Mouse (Mus musculus) right cerebral cortex, postnatal 14 days (tissue): Measurements from ENCODE around the gene Ptpn3.

ENCODE experiments used
- DNase-seq: peaks from one replicate; pipeline ENCODE4 v3.0.0; 2022

Ptpn3 gene

DNA sequence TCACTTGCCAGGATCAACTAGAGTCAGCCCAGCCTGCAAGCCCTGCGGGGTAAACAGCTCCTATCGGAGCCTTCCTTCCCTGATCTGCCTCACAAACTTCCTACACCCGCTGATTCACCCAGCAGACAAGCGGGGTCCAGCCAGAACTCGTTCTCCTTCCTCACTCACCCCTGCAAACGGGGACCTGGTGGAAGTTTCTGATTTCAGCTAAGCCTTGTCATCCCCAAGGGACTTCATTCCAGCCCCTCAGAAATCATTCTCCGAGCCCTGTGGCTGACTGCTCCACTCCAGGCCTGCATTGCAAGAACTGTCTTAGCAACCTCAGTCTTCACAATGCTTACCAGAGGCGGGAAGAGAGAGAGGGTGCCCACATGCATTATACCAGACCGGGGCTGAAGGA lies 39.8 kb downstream of the Ptpn3 start:
- DNase-seq = no peak

DNA sequence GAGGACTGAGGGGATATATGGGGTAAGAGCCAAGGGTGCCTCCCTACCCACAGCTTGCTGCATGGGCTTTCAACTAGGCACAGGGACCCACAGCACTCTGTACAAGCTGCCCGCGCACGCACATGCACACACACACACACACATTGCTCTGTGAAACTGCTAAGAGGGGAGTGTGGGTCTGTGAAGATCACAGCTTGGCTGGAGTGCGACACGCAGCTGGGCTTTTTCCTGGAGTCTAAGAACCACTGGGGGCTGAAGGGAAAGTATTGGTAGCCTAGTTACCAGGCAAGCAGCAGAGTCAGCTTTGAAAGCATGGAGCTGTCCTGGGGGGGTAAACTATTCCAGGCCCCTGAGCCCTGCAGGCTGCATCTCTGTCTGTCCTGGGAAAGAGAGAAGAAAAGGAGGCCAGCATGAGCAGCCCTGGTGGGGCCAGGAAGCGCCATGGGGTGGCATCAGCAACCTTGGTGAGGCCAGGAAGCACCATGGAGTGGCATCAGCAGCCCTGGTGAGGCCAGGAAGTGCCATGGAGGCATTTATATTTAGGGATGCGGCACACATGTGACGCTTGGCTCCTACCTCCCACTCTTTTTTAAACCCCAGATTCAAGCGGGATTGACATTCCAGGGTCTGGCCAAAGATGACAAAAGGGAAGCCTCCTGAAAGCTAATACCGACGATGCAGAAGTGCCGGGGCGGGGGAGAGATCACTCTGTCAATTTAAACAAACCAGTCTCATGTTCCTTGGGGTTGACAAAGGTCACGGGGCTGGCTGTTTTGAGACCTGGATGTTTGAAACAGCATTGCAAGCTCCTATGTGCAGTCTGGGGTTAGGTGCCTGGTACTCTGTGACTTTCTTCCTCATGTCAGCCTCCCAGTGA lies 43.2 kb downstream of the Ptpn3 start:
- no peak for DNase-seq

DNA sequence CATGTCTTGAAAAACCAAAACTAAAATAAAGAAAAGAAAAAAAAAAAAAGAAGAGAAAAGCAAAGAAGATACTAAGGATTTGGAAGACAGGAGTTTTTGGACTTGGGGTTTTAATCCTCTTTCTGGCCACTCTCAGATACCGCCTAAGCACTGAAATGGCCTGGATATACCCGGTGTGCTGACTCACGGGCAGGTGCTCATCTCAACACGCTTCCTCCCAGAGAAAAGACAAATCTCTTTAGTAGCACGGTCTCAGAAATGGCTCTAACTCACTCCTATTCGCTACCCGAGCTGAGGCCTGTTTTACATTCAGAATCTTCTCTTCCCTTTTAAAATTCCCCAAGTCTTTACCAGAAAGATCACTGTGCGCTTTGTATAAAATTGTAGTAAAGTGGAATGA lies 44.2 kb downstream of the Ptpn3 start:
- no peak for DNase-seq

DNA sequence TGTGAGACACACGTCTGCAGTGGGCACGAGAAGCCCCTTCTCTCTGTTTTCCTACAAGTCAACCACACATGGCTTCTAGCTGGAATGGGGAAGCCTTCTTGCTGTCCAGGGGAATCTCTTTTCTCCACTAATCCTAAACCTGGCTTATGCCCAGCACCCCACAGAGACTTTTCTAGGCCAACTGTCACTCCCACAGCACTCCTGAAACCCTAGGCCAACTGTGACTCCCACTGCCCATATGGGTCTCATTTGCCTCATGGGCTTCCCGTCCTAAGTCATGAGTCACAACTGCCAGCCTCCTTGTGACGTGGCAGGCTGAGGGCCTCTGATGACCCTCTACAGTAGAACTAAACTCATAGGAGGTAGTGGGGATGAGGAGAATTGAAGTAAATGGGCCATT lies 44.9 kb downstream of the Ptpn3 start:
- no peak for DNase-seq

DNA sequence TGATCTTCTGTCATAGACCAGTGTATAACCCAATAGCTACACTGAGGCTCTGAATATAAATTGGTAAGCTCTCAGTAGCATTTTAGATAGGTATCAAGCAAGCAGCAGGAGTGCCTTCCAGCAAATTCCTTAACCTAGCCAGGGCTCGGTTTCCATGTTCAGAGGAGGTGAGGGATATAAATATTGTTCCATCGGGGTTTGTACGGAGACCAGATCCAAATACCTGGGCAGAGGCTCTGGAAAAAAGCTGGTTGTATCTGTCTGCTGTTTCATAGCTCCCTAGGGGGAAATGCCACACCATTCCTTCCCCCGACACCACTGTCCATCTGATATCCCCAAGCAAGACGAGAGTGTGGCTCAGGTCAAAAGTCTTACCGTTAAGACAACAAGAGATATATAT lies 47.2 kb downstream of the Ptpn3 start:
- DNase-seq = no peak

DNA sequence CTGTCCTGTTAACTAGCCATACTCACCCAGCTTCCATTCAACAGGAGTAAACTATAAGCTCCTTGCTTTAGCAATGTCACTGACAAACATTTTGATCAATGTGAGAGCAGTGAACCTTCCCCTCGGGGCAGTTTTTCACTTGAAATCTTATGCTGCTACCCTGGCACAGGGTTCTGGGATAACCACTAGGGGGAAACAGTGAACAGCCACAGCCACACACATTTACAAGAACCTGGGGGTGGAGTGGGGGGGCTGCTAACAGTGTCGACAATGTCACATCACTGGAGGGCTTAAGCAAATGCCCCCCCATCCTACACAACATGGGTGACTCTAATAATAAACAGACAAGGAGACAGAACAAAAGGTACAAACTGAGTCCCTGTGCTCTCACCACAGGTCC lies 51.0 kb downstream of the Ptpn3 start:
- no peak for DNase-seq

DNA sequence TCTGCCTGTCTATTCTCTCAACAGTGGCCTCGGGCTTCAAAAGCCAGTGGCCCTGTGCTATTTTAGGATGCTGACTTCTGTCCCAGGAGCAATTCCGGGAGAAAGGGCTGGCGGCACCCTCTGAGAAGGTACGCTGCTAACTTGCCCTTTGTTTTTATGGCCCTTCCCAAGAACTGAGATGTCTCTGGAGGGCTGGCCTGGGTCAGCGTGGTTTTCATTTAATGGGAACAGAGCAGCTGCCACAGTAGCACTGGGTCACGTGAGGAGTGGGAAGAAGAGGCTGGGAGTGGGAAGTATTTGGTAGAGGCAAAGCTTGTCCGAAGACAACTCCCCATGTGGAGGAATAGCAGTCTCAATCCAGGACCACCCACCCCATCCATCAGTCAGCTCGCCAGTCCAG lies 52.5 kb downstream of the Ptpn3 start:
- DNase-seq = no peak

DNA sequence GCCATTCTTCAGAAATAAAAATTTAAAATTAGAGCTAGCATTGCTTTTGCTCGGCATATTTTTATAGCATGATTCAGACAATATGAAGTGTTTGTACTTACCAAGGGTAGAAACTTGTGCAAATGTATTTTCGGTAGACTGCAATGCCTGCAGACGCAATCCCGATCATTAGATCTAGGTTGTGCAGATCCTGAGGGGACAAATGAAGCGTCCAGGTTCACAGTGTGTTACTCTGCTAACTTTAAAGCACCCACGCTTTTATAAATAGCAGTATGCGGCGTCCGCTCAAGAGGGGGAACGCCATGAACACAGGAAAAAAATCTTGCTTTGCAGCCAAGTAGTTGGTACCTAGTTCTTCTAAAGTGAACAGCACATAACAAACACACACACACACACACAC lies 56.8 kb downstream of the Ptpn3 start:
- no peak for DNase-seq

DNA sequence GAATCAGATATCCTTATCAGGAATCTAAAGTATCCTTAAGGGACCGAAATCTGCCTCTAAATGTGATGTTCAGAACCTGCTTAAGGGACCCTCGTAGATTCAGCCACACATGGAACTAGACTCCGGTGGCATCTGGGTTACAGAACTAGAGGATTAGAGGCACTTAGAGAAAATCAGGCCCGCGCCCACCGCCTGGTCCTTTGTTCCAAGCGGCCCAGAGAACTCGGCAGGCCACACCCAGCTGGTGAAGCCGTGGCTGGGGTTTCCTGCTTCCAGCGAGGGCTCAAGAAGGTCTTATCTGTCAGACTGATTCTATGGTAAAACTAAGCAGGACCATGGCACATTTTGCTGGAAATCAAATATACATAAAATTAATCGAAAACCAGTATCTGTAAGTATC lies 58.3 kb downstream of the Ptpn3 start:
- no peak for DNase-seq

DNA sequence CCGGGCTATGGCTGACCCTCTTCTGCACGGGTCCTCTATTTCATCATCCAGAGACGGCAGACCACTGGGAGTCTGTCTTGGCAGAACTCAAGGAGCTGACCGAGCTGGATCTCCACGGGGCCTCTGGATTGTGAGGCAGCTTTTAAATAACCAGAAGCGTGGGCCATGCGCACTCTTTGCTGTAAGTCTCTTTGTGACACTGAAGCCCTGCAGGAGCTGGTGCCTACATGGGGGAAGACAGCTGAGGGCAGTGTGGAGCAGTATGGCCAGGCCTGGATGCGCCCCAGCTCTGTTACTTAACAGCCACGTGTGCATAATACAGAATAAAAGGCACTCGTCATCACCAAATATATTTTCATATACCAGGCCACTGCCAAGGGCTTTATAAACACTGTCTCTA lies 60.7 kb downstream of the Ptpn3 start:
- no peak for DNase-seq

DNA sequence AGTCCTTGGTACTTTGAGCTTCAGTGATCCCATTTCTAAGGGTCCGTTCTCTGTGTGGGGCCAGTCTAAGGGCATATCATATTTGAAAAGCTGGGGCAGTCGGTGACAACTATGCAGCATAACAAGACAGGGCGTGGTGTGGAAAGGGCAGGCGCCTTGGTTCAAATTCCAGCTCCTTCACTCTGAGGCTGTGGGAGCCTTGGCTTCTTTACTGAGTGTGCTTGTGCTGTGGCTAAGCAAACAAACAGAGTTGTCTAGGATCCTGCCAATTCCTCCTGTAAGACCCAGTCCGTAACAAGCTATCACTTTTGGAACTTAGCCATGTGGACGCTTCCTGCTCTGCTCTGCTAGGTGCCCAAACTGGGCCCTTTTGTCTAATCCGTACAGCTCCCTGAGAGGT lies 61.5 kb downstream of the Ptpn3 start:
- DNase-seq = no peak

DNA sequence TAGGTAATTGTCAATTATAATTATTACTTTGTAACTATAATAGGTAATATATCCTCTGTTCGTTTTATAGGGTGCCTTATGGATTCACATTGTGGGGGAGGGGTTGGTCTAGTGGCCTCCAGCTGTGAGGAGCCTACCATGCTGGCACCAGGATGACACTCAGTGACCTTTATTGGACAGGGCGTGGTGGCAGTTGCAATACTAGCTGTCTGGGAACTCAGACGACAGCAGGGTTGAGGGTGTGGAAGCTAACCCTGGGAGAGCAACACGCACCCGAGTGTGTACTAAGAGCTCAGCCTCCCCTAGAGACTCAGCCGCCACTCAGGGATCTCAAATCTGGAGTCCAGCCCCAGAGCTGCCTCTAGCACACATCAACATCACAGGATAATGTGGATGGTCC lies 62.5 kb downstream of the Ptpn3 start:
- DNase-seq = no peak

DNA sequence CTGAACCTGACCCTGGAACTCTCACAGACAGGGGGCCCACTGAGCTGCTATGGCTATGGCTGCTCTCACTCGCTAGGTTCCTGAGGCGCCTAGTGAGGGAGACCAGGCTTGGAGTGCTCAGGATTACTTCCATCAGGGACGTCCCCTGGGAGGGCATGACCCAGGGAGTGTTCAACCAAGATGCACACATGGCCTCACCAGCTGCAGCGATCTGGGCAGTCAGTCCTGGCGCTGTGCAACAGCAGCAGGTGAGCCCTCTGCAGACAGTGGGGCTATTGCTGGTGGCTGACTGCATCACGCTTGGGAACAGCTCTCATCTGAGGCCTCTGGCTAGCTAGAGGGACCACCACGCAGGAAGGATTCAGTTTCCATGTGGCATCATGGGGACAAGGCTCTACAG lies 63.5 kb downstream of the Ptpn3 start:
- no peak for DNase-seq

DNA sequence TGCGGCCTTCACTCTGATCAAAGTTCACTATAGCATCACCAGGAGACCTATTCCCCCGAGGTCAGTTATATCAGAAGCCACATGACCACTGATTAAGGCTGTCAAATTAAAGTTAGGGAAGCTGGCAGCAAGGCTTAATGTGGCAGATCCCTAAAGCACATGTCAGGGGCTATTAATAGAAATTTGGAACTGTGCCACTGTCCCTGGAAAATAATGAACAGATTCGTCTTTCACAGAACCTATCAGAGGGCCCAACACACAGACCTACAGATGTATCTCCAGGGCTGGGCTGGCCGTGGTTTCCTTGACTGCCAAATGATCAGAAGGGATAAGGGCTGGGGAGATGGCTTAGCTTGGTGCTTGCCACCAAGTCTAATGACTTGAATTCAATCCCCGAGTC lies 65.1 kb downstream of the Ptpn3 start:
- no peak for DNase-seq

DNA sequence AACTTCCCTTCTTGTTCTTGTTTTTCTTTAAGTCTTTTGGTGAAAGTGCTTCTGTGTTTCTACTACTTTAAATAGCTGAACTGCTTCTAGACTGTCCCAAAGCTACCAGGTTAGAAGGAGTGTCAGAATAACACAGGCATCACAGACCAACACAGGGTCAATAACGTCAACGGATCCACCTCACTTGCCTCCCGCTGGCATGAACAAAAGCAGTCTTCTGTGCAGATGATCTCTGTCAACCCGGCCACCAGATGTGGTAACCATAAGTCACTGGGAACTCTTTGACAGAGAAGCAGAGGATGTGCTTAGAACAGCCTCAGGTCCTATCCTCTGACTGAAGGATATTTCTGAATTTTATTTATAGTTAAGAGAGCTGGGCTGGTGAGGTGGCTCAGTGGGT lies 65.9 kb downstream of the Ptpn3 start:
- no peak for DNase-seq

DNA sequence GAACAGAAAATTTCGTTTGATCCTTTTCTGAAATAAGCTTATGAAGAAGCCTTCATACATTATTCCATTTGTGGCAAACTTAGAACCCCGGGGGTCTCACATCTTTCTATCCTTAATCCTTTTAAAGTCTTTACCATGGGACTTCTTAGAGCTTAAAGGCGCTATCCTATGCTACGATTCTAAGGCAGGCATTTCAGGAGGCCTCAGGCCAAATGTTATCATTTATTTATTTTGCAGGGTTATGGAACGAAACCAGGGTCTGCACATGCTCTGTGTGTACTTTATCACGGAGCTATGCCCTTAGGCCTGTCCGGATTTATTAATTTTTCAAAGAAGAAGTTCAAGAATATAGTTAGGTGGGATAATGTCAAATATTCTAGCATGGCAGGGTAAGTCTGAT lies 67.3 kb downstream of the Ptpn3 start:
- DNase-seq = no peak

DNA sequence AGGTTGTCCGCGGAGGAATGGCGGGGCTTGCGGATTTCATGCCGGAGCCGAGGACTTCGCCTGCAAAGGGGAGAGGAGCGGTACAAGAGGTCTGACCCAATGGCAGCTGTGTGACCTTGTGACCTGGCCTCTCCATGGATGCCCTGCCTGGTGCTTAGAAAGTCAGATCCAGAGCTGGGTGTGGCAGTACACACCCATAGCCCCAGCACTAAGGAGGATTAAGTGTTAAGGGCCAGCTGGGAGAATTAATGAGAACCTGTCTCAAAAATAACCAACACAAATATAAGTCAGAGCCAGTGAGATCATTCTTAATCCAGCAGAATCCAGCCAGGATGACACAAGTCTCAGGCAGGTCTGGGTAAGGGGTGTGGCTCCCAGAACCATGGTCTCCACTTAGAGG lies 69.2 kb downstream of the Ptpn3 start:
- no peak for DNase-seq

DNA sequence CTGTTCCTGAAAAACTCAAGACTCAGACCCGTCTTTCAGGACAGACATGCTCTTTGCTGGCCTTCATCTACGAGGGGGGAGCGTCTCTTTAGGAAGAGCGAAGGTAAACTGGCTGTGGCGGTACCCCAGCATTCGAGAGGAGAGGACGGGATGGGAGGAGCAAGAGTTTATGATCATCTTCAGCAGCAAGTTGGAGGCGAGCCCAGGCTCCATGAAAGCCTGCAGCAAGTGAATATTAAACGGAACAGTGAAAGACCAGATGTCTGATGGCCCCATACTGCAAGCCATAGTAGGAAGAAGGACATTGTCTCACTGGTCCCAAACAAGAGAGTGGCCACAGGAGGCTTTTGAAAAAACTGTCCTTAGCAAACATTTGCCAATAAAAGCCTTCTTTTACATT lies 70.3 kb downstream of the Ptpn3 start:
- DNase-seq = no peak

DNA sequence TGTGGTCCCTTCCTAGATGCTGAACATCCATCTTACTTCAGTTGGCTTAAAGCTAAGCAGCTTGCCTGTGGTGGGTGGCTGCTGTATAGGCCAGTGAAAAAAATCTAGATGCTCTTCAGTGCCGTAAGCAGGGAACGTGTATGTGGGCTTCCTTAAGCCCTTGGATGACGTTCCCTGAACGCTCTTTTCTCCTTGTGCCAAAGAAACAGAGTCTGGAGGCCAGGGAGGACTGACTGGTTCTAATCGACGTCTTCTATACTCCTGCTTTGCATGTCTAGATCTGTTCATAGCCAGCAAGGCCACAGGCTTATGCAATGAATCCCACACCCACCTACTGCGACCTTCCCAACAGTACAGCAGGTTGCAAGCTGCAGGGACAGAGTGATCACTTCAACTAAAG lies 71.3 kb downstream of the Ptpn3 start:
- no peak for DNase-seq

DNA sequence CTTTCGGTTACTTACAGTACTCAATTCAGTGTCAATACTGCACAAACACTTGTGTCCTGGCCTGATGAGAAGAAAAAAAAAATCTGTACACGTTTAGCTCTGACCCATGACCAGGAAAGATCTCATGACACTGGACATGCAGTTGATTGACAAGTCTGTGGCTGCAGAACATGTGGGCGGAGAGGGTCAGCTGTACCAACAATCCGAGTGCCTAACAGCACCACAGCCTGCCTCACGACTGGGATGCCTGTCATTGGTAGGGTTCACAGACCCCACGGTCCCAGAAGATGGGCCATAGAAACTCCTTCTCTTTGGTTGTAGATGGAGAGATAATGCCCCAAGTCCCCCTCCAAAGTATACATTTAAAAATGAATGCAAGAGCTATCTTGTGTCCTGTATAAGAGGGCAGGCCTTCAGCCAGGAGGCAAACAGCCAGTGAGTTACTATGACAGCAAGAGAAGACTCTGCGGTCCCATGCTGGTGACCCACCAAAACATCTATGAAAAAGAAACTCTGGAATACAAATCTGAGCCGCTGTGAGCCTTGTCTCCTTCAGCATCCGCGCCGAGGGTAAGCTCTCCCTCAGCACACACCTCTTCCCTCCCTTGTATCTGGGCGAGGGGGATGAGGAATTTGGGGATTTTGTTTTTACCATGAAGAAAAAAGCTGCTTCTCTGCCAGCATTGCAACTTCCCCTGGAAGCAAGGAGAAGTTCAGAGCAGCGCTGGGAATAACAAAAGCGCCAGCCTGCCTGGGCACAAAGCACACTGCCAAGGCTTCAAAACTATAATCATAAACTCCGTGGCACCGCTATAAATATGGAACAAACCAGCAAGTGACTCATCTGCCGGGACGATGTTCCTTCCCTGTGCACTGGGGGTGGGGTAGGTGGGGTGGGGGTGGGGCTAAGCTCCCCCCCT lies 72.8 kb downstream of the Ptpn3 start:
- no peak for DNase-seq

DNA sequence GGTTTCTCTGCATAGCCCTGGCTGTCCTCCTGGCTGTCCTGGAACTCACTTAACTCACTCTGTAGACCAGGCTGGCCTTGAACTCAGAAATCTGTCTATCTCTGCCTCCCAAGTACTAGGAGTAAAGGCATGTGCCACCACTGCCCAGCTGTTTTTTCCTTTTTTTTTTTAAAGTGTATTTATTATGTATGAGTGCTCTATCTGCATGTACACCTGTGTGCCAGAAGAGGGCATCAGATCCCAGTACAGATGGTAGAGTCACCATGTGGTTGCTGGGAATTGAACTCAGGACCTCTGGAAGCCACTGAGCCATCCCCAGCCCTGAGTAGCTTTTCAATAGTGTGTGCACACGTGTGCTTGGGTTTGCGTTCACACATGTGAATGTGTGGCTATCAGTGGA lies 76.9 kb downstream of the Ptpn3 start:
- no peak for DNase-seq

DNA sequence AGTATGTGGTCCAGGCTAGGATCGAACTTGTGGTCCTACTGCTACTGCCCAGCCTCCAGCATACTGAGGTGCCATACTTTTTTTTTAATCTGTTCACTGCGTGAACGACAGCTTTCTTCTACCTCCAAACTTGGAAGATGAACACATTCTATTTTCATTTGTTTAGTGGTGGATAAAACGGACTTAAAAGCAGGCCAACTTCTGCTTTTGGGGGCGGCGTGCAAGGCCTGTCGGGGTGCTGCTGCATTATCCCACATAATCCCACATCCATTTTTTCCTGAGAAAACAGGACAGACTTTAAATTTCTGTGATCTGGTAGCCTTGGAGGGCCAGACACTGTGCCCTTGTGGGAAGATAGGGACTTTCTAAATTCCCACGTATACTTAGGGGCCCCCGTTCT lies 83.9 kb downstream of the Ptpn3 start:
- DNase-seq = no peak

DNA sequence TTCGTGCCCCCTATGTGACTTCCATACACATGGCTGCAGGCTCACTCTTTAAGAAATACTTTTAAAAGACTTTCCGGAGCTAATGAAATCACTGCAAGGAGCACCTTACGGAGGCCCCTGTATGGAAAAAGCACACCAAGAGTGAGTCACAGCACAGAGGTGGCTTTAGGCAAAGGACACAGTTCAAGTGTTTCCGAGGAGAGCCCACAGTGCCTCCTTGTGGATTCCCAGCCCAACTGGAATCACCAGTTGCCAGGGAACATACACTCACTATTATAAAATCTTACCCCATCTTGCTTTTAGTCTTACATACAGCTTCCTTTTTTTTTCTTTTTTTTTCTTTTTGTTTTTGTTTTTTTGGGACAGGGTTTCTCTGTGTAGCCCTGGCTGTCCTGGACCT lies 85.1 kb downstream of the Ptpn3 start:
- DNase-seq = no peak

DNA sequence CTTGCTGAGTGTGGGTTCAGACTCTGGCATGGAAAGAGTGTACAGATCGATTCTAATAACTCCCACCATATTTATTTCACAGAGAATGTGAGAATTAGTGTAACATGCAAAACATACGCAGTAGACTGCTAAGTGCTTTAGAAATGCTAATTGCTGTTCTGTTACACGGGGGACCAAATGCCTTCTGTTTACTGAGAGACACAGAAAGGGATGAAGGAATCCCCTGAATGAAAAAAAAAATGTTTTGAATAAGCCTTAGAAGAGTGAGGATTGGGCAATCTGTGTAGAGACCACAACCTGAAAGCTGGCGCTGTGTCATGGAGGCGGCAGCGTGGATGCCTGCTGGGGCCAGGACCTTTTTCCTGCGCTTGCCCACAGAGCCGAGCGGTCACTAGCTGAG lies 86.8 kb downstream of the Ptpn3 start:
- DNase-seq = no peak
